Mouse (Mus musculus) heart, embryonic 16.5 days (tissue): ENCODE data around the gene Atf7ip. TPM values are rescaled to one million over a fixed set of nuclear protein-coding genes. Genes with fewer than 3 reads are reported as not detected.

ENCODE experiments used
- ATAC-seq: fragments of 200-750 bp; cut with Nextera tagmentation; replicated peaks from 2 replicates; pipeline ENCODE4 v1.8.0; 2017; ENCODE audit warnings: moderate number of reproducible peaks; ENCODE audit not compliant: insufficient read depth, low FRiP score; ENCODE audit errors: extremely low read depth
- H3K27ac ChIP-seq: fragments of 300-500 bp; sonication (generic); 2 replicates; pipeline ENCODE4 v1.5.1; 2014; ENCODE audit warnings: mild to moderate bottlenecking, low read length, control low read depth, moderate library complexity
- H3K27me3 ChIP-seq: fragments of 300-500 bp; sonication (generic); 2 replicates; pipeline ENCODE4 v1.6.1; 2014; ENCODE audit warnings: low read length, mixed read lengths; ENCODE audit not compliant: control insufficient read depth, insufficient read depth
- H3K36me3 ChIP-seq: fragments of 300-500 bp; sonication (generic); 2 replicates; pipeline ENCODE4 v1.6.1; 2014; ENCODE audit not compliant: control insufficient read depth, insufficient read depth
- H3K4me1 ChIP-seq: fragments of 300-500 bp; sonication (generic); 2 replicates; pipeline ENCODE4 v1.6.1; 2014; ENCODE audit warnings: low read length, mixed read lengths; ENCODE audit not compliant: control insufficient read depth, insufficient read depth
- H3K4me2 ChIP-seq: fragments of 300-500 bp; sonication (generic); 2 replicates; pipeline ENCODE4 v1.6.1; 2014; ENCODE audit warnings: low read depth, mild to moderate bottlenecking, control low read depth, low read length
- H3K4me3 ChIP-seq: fragments of 300-500 bp; sonication (generic); 2 replicates; pipeline ENCODE4 v1.5.1; 2014; ENCODE audit warnings: mild to moderate bottlenecking, control low read depth, low read length
- H3K9ac ChIP-seq: fragments of 300-500 bp; sonication (generic); 2 replicates; pipeline ENCODE4 v1.6.1; 2014; ENCODE audit warnings: low read length, control low read depth
- H3K9me3 ChIP-seq: fragments of 300-500 bp; sonication (generic); replicated peaks from 2 replicates; pipeline ENCODE4 v1.6.1; 2016; ENCODE audit warnings: low read length; ENCODE audit not compliant: control insufficient read depth
- WGBS: fragments of 180-500 bp; shearing (Covaris S2); extraction: QIAGEN DNeasy Blood & Tissue Kit; methylation state at CpG from one replicate; pipeline ENCODE4 v1.1.7; 2014; 5-methylcytosine and 5-hydroxymethylcytosine counted together
- polyA plus RNA-seq: library from polyadenylated mRNA; unstranded; fragments of >200 nt; fragmentation: Nextera tagmentation; extraction: Ambion mirVana; gene quantifications from 2 replicates; pipeline ENCODE4 v1.2.1, GENCODE M21; 2015

The Atf7ip gene
- polyA plus RNA-seq, 1 experiment from 2014 or later: 31.4 TPM

GRCm38 (mm10) chr6:136631945-136632534 is 126.1 kb downstream of the Atf7ip start:
- no peaks in the 10 kb centered on the region for H3K36me3 ChIP-seq
- ATAC-seq: no peak; the same call in 1 of the 2 replicates
- H3K4me1 ChIP-seq: no peaks in the 10 kb centered on the region
- H3K27ac ChIP-seq: no peak overlapping the region
- H3K27me3 ChIP-seq: no peaks in the 10 kb centered on the region
- no peaks in the 10 kb centered on the region for H3K9me3 ChIP-seq
- 79% methylated on average over 13 of the region's 13 CpGs for WGBS
- no peak overlapping the region for H3K4me3 ChIP-seq
- H3K4me2 ChIP-seq: no peak overlapping the region
- H3K9ac ChIP-seq: no peak overlapping the region

GRCm38 (mm10) chr6:136633154-136633553 is 127.2 kb downstream of the Atf7ip start:
- H3K36me3 ChIP-seq: no peaks in the 10 kb centered on the region
- ATAC-seq: no peak
- 86% methylated on average over 3 of the region's 3 CpGs for WGBS

GRCm38 (mm10) chr6:136633719-136634118 is 127.8 kb downstream of the Atf7ip start:
- no peak for ATAC-seq
- Histone ChIP-seq H3K9me3 (no peaks in the 10 kb centered on the region), H3K27me3 (no peaks in the 10 kb centered on the region), H3K4me2 (no peak overlapping the region), H3K4me3 (no peak overlapping the region), H3K36me3 (no peaks in the 10 kb centered on the region), H3K9ac (no peak overlapping the region), H3K27ac (no peak overlapping the region), H3K4me1 (no peaks in the 10 kb centered on the region)
- WGBS: 45% methylated on average over 6 of the region's 6 CpGs

More at GRCm38 (mm10) chr6:136633154-136633553, 127.2 kb downstream of the Atf7ip start:
- Histone ChIP-seq H3K9ac (no peak overlapping the region), H3K4me1 (no peaks in the 10 kb centered on the region), H3K27me3 (no peaks in the 10 kb centered on the region), H3K4me3 (no peak overlapping the region), H3K4me2 (no peak overlapping the region), H3K27ac (no peak overlapping the region), H3K9me3 (no peaks in the 10 kb centered on the region)

- no peaks in the 10 kb centered on the region for H3K27me3 ChIP-seq
- H3K4me3 ChIP-seq: no peak overlapping the region
- no peak overlapping the region for H3K27ac ChIP-seq
- no peak overlapping the region for H3K4me2 ChIP-seq
- no peaks in the 10 kb centered on the region for H3K4me1 ChIP-seq
- H3K36me3 ChIP-seq: no peaks in the 10 kb centered on the region
- no peak for ATAC-seq
- no peaks in the 10 kb centered on the region for H3K9me3 ChIP-seq
- no peak overlapping the region for H3K9ac ChIP-seq
- 73% methylated on average over 3 of the region's 3 CpGs for WGBS
These were observed 129.0 kb downstream of the Atf7ip start for GRCm38 (mm10) chr6:136634982-136635381.

- Histone ChIP-seq H3K9ac (no peak overlapping the region), H3K36me3 (no peaks in the 10 kb centered on the region), H3K4me3 (no peak overlapping the region), H3K4me2 (no peak overlapping the region), H3K27me3 (no peaks in the 10 kb centered on the region), H3K4me1 (no peaks in the 10 kb centered on the region), H3K9me3 (peaks cover 5% of the 10 kb centered on the region), H3K27ac (no peak overlapping the region)
- WGBS: 82% methylated on average over 2 of the region's 2 CpGs
- no peak for ATAC-seq
These were observed 138.2 kb downstream of the Atf7ip start for GRCm38 (mm10) chr6:136644171-136644570.

GRCm38 (mm10) chr6:136645754-136646153 is 139.8 kb downstream of the Atf7ip start:
- 53% methylated on average over 9 of the region's 9 CpGs for WGBS
- H3K9ac ChIP-seq: no peak overlapping the region
- peaks cover 5% of the 10 kb centered on the region for H3K9me3 ChIP-seq
- H3K4me1 ChIP-seq: no peaks in the 10 kb centered on the region
- ATAC-seq: no peak
- no peaks in the 10 kb centered on the region for H3K36me3 ChIP-seq
- no peak overlapping the region for H3K4me2 ChIP-seq
- no peak overlapping the region for H3K4me3 ChIP-seq
- no peaks in the 10 kb centered on the region for H3K27me3 ChIP-seq
- no peak overlapping the region for H3K27ac ChIP-seq

GRCm38 (mm10) chr6:136646207-136646606 is 140.2 kb downstream of the Atf7ip start:
- H3K36me3 ChIP-seq: no peaks in the 10 kb centered on the region
- WGBS: 58% methylated on average over 6 of the region's 6 CpGs

GRCm38 (mm10) chr6:136647455-136647861 is 141.5 kb downstream of the Atf7ip start:
- H3K4me2 ChIP-seq: no peak overlapping the region
- no peak for ATAC-seq
- H3K27ac ChIP-seq: no peak overlapping the region
- no peak overlapping the region for H3K9ac ChIP-seq
- H3K9me3 ChIP-seq: peaks cover 5% of the 10 kb centered on the region
- peaks cover under 1% of the 10 kb centered on the region; the same call in 1 of the 2 replicates for H3K4me1 ChIP-seq
- H3K4me3 ChIP-seq: no peak overlapping the region
- H3K36me3 ChIP-seq: no peaks in the 10 kb centered on the region
- 65% methylated on average over 10 of the region's 10 CpGs for WGBS
- no peaks in the 10 kb centered on the region for H3K27me3 ChIP-seq

More at GRCm38 (mm10) chr6:136646207-136646606, 140.2 kb downstream of the Atf7ip start:
- no peak overlapping the region for H3K4me2 ChIP-seq
- no peak overlapping the region for H3K27ac ChIP-seq
- no peak overlapping the region for H3K4me3 ChIP-seq
- ATAC-seq: no peak
- peaks cover 5% of the 10 kb centered on the region for H3K9me3 ChIP-seq
- H3K9ac ChIP-seq: no peak overlapping the region
- H3K4me1 ChIP-seq: no peaks in the 10 kb centered on the region
- no peaks in the 10 kb centered on the region for H3K27me3 ChIP-seq

- Histone ChIP-seq H3K9ac (no peak overlapping the region), H3K4me3 (no peak overlapping the region), H3K27ac (no peak overlapping the region), H3K9me3 (no peaks in the 10 kb centered on the region), H3K4me1 (peaks cover 5% of the 10 kb centered on the region), H3K4me2 (no peak overlapping the region), H3K27me3 (no peaks in the 10 kb centered on the region), H3K36me3 (no peaks in the 10 kb centered on the region)
- 89% methylated on average over 8 of the region's 8 CpGs for WGBS
- ATAC-seq: no peak
These were observed 144.7 kb downstream of the Atf7ip start for GRCm38 (mm10) chr6:136650664-136651063.
